Mouse (Mus musculus) small intestine, adult 2 months (tissue): Measurements from ENCODE around the gene Vmn1r215. TPM values are rescaled to one million over a fixed set of nuclear protein-coding genes. Genes with fewer than 3 reads are reported as not detected.
"Not testable (repeated sequence)": the region's sequence is repeated elsewhere in the genome, so short reads cannot be mapped to it uniquely, and the experiment has no call there.

ENCODE experiments used
- H3K27ac ChIP-seq: fragments of 200-500 bp; 2 replicates; pipeline ENCODE4 v1.5.1; 2012; ENCODE audit warnings: low read depth, low read length, control low read depth, inconsistent platforms; ENCODE audit not compliant: insufficient read depth
- H3K27me3 ChIP-seq: fragments of 200-500 bp; 2 replicates; pipeline ENCODE4 v1.6.1; 2012; ENCODE audit warnings: mild to moderate bottlenecking, moderate library complexity, low read length, inconsistent platforms; ENCODE audit not compliant: control insufficient read depth, insufficient read depth
- H3K36me3 ChIP-seq: fragments of 200-500 bp; 2 replicates; pipeline ENCODE4 v1.6.1; 2012; ENCODE audit warnings: mild to moderate bottlenecking, low read length, control low read depth, inconsistent platforms; ENCODE audit not compliant: control insufficient read depth, insufficient read depth
- H3K4me1 ChIP-seq: fragments of 200-500 bp; 2 replicates; pipeline ENCODE4 v1.6.1; 2012; ENCODE audit warnings: low read length, inconsistent platforms, mixed read lengths; ENCODE audit not compliant: control insufficient read depth, insufficient read depth, insufficient read length
- H3K4me3 ChIP-seq: fragments of 200-500 bp; 2 replicates; pipeline ENCODE4 v1.5.1; 2012; ENCODE audit warnings: low read depth, mild to moderate bottlenecking, control low read depth, inconsistent platforms, low read length, moderate library complexity
- CTCF ChIP-seq: fragments of 200-500 bp; IDR thresholded peaks from 2 replicates; pipeline ENCODE4 v1.5.1; 2012; ENCODE audit warnings: low read depth, mild to moderate bottlenecking, control low read depth, inconsistent platforms, low read length, moderate library complexity, mixed read lengths; ENCODE audit not compliant: insufficient replicate concordance, insufficient read length; ENCODE audit errors: extremely low read depth
- POLR2A ChIP-seq: fragments of 200-500 bp; IDR thresholded peaks from 2 replicates; pipeline ENCODE4 v1.6.1; 2012; ENCODE audit warnings: low read depth, mild to moderate bottlenecking, control low read depth, inconsistent platforms, low read length, moderate library complexity
- WGBS: fragments of 180-500 bp; shearing (Covaris S2); methylation state at CpG from one replicate; pipeline ENCODE4 v1.1.7; 2018; 5-methylcytosine and 5-hydroxymethylcytosine counted together
- polyA plus RNA-seq: library from polyadenylated mRNA; depleted of rRNA; stranded (reverse); fragments of >200 nt; gene quantifications from 2 replicates; pipeline ENCODE4 v1.2.3, GENCODE M21; 2012; rRNA removed

Vmn1r215 gene
- polyA plus RNA-seq = not detected in 2 replicates

DNA sequence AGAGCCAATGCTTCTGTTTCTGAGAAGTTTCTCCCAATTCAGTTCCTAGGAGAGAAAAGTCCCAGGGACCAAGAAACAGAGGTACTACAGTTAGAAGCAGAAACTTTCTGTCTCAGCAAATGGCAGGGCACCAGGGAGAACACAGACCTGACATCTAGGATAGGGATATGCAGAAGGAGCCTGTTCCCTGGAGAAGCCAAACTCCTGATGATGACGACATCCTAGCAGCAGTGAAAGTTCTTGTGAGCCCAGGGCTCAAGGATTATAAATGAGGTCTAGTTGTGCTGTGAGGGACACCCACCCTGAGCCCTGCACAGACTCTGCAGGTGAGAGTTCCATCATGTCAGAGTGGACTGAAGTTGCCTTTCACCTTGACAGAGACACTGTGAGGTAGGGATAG lies at the start of gene Vmn1r215:
Gene Vmn1r215, plus strand, starts transcription at position 301 of the 400 bp plus-strand sequence.
- H3K27me3 ChIP-seq = no peaks in the 10 kb centered on the region
- TF ChIP-seq POLR2A (no peak), CTCF (no peak)
- H3K4me1 ChIP-seq = no peaks in the 10 kb centered on the region; the same call in 1 of the 2 replicates
- H3K27ac ChIP-seq = no peak within 1 kb of the TSS
- H3K4me3 ChIP-seq = no peak within 1 kb of the TSS
- no peaks in the 10 kb centered on the region for H3K36me3 ChIP-seq
- WGBS = 70% methylated on average over 1 of the region's 1 CpGs

DNA sequence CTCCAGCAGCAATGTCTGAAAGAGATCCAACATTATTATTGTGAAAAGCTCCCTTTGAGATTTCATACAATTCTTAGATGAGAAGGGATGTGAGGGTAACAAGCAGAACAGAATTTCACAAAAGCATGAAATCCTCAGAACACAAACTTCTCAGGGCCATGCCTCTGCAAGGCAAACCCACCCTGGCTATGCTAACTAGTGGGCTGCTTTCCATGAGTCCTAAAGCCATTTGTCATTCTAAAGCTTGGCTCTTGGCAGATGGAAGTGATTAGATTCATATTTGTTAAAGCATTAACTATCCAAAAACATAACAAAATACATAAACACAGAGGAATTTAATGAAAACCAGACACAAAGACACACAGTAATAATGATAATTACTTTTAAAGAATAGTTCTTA lies 49.7 kb upstream of the Vmn1r215 start:
- H3K36me3 ChIP-seq = no peaks in the 10 kb centered on the region
- no peak for TF ChIP-seq POLR2A
- no peak for TF ChIP-seq CTCF
- H3K4me3 ChIP-seq = no peak overlapping the region
- H3K27ac ChIP-seq = no peak overlapping the region
- no peaks in the 10 kb centered on the region for H3K4me1 ChIP-seq
- no peaks in the 10 kb centered on the region for H3K27me3 ChIP-seq

DNA sequence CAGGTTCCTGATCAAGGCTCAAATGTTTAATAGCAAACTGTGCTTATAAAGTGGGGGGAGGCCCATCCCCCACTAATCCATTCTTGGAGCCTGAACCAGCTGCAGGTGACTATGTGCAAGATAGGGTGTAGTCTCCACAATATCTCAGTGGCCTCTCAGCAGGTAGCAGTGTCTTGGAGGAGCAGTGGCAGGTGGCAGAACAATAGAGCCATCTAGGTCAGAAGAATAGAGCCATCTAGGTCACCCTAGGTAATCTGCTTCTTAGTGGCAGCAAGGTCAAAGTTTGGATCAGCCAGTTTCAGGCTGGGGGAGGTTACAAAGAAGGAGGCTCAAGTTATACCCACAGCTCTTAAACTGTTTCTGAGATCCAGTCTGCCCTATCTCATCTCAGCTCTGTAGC lies 43.0 kb upstream of the Vmn1r215 start:
- Histone ChIP-seq H3K4me1 (no peaks in the 10 kb centered on the region), H3K36me3 (no peaks in the 10 kb centered on the region), H3K27me3 (no peaks in the 10 kb centered on the region), H3K4me3 (no peak overlapping the region), H3K27ac (no peak overlapping the region)
- TF ChIP-seq POLR2A (no peak), CTCF (no peak)

DNA sequence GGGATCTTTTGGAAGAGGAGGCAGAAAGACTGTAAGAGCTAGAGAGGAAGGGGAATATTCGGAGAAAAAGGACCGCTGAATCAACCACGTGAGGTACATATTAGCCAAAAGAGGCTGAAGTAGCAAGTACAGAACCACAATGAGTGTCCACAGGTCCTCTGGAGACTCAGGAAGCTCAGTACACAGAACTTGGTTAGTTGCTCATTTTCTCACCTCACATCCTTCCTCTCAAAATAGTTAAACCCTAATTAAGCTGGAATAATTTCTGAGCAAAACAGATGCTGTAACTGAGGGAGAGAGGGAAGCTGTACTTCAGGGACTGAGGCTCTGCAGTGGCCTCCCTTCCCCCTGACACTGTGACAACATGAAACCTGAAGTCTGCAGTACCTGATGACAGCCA lies 37.7 kb upstream of the Vmn1r215 start, which contains the start of gene Vmn1r214:
Gene Vmn1r214, plus strand, starts transcription at position 301 of the 400 bp plus-strand sequence.
- H3K27me3 ChIP-seq = no peaks in the 10 kb centered on the region
- H3K27ac ChIP-seq = no peak within 1 kb of the TSS
- H3K36me3 ChIP-seq = no peaks in the 10 kb centered on the region
- H3K4me3 ChIP-seq = no peak within 1 kb of the TSS
- WGBS = 83% methylated on average over 3 of the region's 3 CpGs
- TF ChIP-seq CTCF (no peak), POLR2A (no peak)
- H3K4me1 ChIP-seq = no peaks in the 10 kb centered on the region

DNA sequence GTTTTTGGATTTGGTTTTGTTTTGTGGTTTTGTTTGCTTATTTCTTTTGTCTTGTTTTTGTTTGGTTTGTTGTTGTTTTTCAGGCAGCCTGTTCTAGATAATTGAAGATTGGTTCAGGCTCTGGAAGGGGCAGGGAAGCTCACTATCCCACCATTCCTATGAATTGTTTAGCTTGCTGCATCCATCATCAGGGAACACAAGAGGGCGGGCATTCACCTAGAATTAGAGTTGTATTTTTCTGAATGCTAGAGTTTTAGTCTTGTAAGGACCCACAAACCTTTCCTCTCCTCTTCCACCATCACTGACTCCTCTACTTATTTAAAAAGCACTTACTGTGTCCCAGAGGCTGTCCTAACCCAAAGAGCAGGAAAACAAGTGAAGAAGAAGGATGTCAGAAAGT lies 10.0 kb upstream of the Vmn1r215 start:
- 28% methylated on average over 1 of the region's 1 CpGs for WGBS
- H3K4me3 ChIP-seq = no peak overlapping the region
- no peak for TF ChIP-seq POLR2A
- no peak for TF ChIP-seq CTCF
- H3K27me3 ChIP-seq = no peaks in the 10 kb centered on the region
- H3K36me3 ChIP-seq = no peaks in the 10 kb centered on the region
- no peak overlapping the region for H3K27ac ChIP-seq
- H3K4me1 ChIP-seq = no peaks in the 10 kb centered on the region

DNA sequence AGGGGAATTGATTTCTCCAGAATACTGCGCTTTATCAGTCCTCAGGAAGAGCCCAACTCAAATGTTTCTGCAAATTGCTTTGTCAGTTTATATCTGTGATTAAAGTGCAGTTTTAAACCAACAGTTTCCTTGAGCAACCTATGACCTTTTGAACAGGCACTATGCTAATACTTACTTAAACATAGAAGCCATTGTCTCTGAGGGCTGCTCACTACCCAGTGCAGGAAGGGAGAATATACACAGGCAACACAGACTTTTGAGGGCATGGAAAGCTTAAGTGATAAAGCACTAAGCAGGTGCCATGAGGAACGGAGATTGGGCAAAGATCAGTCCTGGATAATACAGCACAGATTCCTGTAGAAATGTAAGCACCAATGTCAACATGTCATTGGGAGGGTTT lies 1.5 kb downstream of the Vmn1r215 start:
- Histone ChIP-seq H3K4me3 (no peak overlapping the region), H3K27me3 (no peaks in the 10 kb centered on the region), H3K36me3 (no peaks in the 10 kb centered on the region), H3K27ac (no peak overlapping the region), H3K4me1 (no peaks in the 10 kb centered on the region; the same call in 1 of the 2 replicates)
- WGBS = 33% methylated on average over 2 of the region's 2 CpGs
- TF ChIP-seq POLR2A (no peak), CTCF (no peak)

DNA sequence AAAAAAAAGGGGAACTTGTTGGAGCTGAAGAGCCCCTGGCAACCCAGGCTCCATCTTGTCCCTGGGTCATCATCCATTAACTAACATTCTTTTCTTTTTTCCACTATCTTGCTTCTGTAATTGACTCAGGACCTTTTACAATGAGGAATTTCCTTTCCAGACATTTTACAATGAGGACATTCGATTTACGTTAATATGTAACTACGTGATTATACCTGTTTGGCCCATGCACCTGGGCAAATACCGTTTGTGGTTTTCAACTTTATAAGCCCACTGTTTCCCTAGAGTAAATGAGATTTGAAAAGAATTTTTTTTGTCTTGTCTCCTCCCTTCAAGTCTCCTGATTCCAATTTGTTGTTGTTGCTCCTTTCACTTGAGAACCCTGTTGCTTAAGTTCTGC lies 26.6 kb downstream of the Vmn1r215 start:
- Histone ChIP-seq H3K36me3 (no peaks in the 10 kb centered on the region), H3K27ac (no peak overlapping the region), H3K4me1 (no peaks in the 10 kb centered on the region), H3K4me3 (no peak overlapping the region), H3K27me3 (no peaks in the 10 kb centered on the region)
- 23% methylated on average over 4 of the region's 4 CpGs for WGBS
- TF ChIP-seq CTCF (no peak), POLR2A (no peak)

DNA sequence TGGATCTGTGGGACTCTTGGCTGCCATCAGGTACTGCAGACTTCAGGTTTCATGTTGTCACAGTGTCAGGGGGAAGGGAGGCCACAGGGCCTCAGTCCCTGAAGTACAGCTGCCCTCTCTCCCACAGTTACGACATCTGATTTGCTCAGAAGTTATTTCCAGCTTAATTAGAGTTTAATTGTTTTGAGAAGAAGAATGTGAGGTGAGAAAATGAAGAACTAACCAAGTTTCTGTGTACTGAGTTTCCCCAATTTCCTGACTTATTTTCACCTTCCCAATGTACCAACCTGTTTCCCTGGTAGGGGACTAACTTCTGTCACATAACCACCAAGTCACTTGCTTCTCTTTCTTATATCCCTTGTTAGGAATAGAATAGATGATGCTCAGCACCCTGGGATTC lies 50.3 kb downstream of the Vmn1r215 start, which contains the start of gene Vmn1r217:
Gene Vmn1r217, minus strand, starts transcription at position 101 of the 400 bp plus-strand sequence.
- not testable (repeated sequence) for H3K4me3 ChIP-seq
- WGBS = 79% methylated on average over 1 of the region's 1 CpGs

More for the DNA sequence above, 50.3 kb downstream of the Vmn1r215 start, which contains the start of gene Vmn1r217:
- not testable (repeated sequence) for H3K27me3 ChIP-seq, H3K27ac ChIP-seq, H3K36me3 ChIP-seq, H3K4me1 ChIP-seq
